Mouse (Mus musculus) hindbrain, embryonic 16.5 days (tissue): Measurements from ENCODE around the gene Narfl. TPM values are rescaled to one million over a fixed set of nuclear protein-coding genes. Genes with fewer than 3 reads are reported as not detected.

Experiments
- ATAC-seq: fragments of 200-750 bp; cut with Nextera tagmentation; 2 replicates; pipeline ENCODE4 v1.8.0; 2017; ENCODE audit warnings: moderate TSS enrichment, moderate library complexity
- H3K27ac ChIP-seq: fragments of 300-500 bp; sonication (generic); 2 replicates; pipeline ENCODE4 v1.5.1; 2014; ENCODE audit warnings: low read depth, mild to moderate bottlenecking, control low read depth, low read length, moderate library complexity
- H3K27me3 ChIP-seq: fragments of 300-500 bp; sonication (generic); replicated peaks from 2 replicates; pipeline ENCODE4 v1.6.1; 2014; ENCODE audit warnings: low read length; ENCODE audit not compliant: control insufficient read depth, insufficient read depth
- H3K36me3 ChIP-seq: fragments of 300-500 bp; sonication (generic); 2 replicates; pipeline ENCODE4 v1.6.1; 2014; ENCODE audit warnings: mild to moderate bottlenecking, low read length, moderate library complexity, mixed read lengths; ENCODE audit not compliant: control insufficient read depth, insufficient read depth
- H3K4me1 ChIP-seq: fragments of 300-500 bp; sonication (generic); 2 replicates; pipeline ENCODE4 v1.6.1; 2014; ENCODE audit warnings: low read depth, low read length; ENCODE audit not compliant: control insufficient read depth, insufficient read depth
- H3K4me2 ChIP-seq: fragments of 300-500 bp; sonication (generic); 2 replicates; pipeline ENCODE4 v1.6.1; 2014; ENCODE audit warnings: mild to moderate bottlenecking, low read length, control low read depth, moderate library complexity
- H3K4me3 ChIP-seq: fragments of 300-500 bp; sonication (generic); 2 replicates; pipeline ENCODE4 v1.5.1; 2014; ENCODE audit warnings: mild to moderate bottlenecking, low read length, control low read depth, moderate library complexity
- H3K9ac ChIP-seq: fragments of 300-500 bp; sonication (generic); 2 replicates; pipeline ENCODE4 v1.6.1; 2014; ENCODE audit warnings: low read depth, mild to moderate bottlenecking, control low read depth, low read length, moderate library complexity
- H3K9me3 ChIP-seq: fragments of 300-500 bp; sonication (generic); 2 replicates; pipeline ENCODE4 v1.6.1; 2014; ENCODE audit warnings: mild to moderate bottlenecking, low read length, moderate library complexity; ENCODE audit not compliant: control insufficient read depth
- WGBS: fragments of 180-500 bp; shearing (Covaris S2); extraction: QIAGEN DNeasy Blood & Tissue Kit; methylation state at CpG from one replicate; pipeline ENCODE4 v1.1.7; 2014; 5-methylcytosine and 5-hydroxymethylcytosine counted together
- polyA plus RNA-seq: library from polyadenylated mRNA; unstranded; fragments of >200 nt; fragmentation: Nextera tagmentation; extraction: Ambion mirVana; gene quantifications from 2 replicates; pipeline ENCODE4 v1.2.1, GENCODE M21; 2015

Gene Narfl
- polyA plus RNA-seq, result 29.9 and 30.4 TPM in 2 replicates

GRCm38 (mm10) chr17:25773549-25774120 is at the start of gene Narfl:
Gene Narfl (plus strand): TSS chr17:25773776.
- Histone ChIP-seq H3K4me1 (peaks cover 7% of the 10 kb centered on the region), H3K36me3 (no peaks in the 10 kb centered on the region), H3K9ac (peak within 1 kb of the TSS; percentile 75), H3K9me3 (no peaks in the 10 kb centered on the region), H3K4me3 (peak within 1 kb of the TSS; percentile 62), H3K4me2 (peak within 1 kb of the TSS; percentile 69), H3K27ac (no peak within 1 kb of the TSS), H3K27me3 (no peaks in the 10 kb centered on the region; the same call in 1 of the 2 replicates)
- ATAC-seq, result peak; percentile 89
- under 1% methylated on average over 37 of the region's 37 CpGs for WGBS

GRCm38 (mm10) chr17:25723919-25724318 is 49.7 kb upstream of the Narfl start:
- no peaks in the 10 kb centered on the region for H3K9me3 ChIP-seq
- H3K4me1 ChIP-seq, result peaks cover 17% of the 10 kb centered on the region
- no peak for ATAC-seq
- no peak overlapping the region for H3K9ac ChIP-seq
- no peaks in the 10 kb centered on the region; the same call in 1 of the 2 replicates for H3K36me3 ChIP-seq
- no peak overlapping the region for H3K27ac ChIP-seq
- H3K4me2 ChIP-seq, result no peak overlapping the region
- H3K4me3 ChIP-seq, result no peak overlapping the region
- no peaks in the 10 kb centered on the region for H3K27me3 ChIP-seq
- 87% methylated on average over 7 of the region's 7 CpGs for WGBS

- H3K36me3 ChIP-seq, result peaks cover 3% of the 10 kb centered on the region
- H3K4me3 ChIP-seq, result no peak overlapping the region
- 75% methylated on average over 6 of the region's 6 CpGs for WGBS
- H3K9me3 ChIP-seq, result no peaks in the 10 kb centered on the region
- no peak overlapping the region for H3K27ac ChIP-seq
- no peaks in the 10 kb centered on the region for H3K27me3 ChIP-seq
- H3K4me1 ChIP-seq, result peaks cover 18% of the 10 kb centered on the region
- no peak for ATAC-seq
- H3K4me2 ChIP-seq, result no peak overlapping the region
- H3K9ac ChIP-seq, result no peak overlapping the region
Measured at GRCm38 (mm10) chr17:25725264-25725663, 48.3 kb upstream of the Narfl start.

GRCm38 (mm10) chr17:25727265-25728008 is 46.1 kb upstream of the Narfl start, which contains the start of the genes Chtf18 and Rpusd1:
Gene Chtf18 (minus strand): TSS chr17:25727419.
Gene Rpusd1 (plus strand): TSS chr17:25727670.
- peaks cover 3% of the 10 kb centered on the region for H3K36me3 ChIP-seq
- WGBS, result under 1% methylated on average over 37 of the region's 37 CpGs
- H3K4me3 ChIP-seq, result peak within 1 kb of the TSS; percentile 73
- peaks cover 18% of the 10 kb centered on the region for H3K4me1 ChIP-seq
- peak within 1 kb of the TSS; percentile 98 for H3K4me2 ChIP-seq
- H3K9ac ChIP-seq, result peak within 1 kb of the TSS; percentile 87
- no peaks in the 10 kb centered on the region for H3K27me3 ChIP-seq
- peak within 1 kb of the TSS; percentile 58; the same call in 1 of the 2 replicates for H3K27ac ChIP-seq
- no peaks in the 10 kb centered on the region for H3K9me3 ChIP-seq
- peak; percentile 99 for ATAC-seq

DNA sequence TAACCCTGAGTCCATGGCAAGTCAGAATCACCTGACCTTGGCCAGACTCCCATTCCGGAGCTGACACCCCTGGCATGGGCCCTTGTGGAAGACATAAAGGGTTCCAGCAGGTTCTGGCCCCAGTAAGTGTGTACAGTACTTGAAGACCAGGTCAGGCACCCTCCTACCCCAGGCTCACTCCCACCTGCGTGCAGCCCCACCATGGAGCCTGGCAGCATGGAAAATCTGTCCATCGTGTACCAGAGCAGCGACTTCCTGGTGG is 45.6 kb upstream of the Narfl start:
- Histone ChIP-seq H3K4me1 (peaks cover 18% of the 10 kb centered on the region), H3K4me3 (peak overlapping the region; percentile 73), H3K9me3 (no peaks in the 10 kb centered on the region), H3K9ac (peak overlapping the region; percentile 87), H3K27me3 (no peaks in the 10 kb centered on the region), H3K36me3 (peaks cover 3% of the 10 kb centered on the region), H3K27ac (no peak overlapping the region), H3K4me2 (peak overlapping the region; percentile 98)
- 14% methylated on average over 4 of the region's 4 CpGs for WGBS
- no peak; the same call in 1 of the 2 replicates for ATAC-seq

DNA sequence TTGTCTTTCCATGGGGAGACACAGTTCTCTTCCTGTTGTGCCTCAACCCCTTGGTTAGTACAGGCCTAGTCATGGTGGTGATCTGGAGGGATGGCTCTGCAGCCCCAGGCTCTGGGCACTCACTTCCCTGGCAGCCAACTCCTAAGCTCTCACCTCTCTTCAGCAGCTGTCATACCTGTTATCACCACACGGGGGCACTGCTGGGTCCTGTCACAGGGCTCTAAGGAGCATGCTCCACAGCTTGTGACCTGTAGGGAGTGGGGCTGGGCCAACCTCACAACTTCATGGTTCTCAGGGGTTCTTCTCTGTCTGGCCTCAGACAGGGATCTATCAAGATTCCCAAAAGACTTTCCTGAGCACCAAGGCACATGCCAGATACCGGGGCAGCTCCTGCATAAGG is 41.5 kb upstream of the Narfl start:
- WGBS, result 15% methylated on average over 2 of the region's 2 CpGs
- Histone ChIP-seq H3K9ac (no peak overlapping the region), H3K4me2 (no peak overlapping the region), H3K4me1 (peaks cover 12% of the 10 kb centered on the region), H3K9me3 (no peaks in the 10 kb centered on the region), H3K27ac (no peak overlapping the region), H3K27me3 (no peaks in the 10 kb centered on the region), H3K4me3 (no peak overlapping the region), H3K36me3 (peaks cover 3% of the 10 kb centered on the region)
- ATAC-seq, result no peak

DNA sequence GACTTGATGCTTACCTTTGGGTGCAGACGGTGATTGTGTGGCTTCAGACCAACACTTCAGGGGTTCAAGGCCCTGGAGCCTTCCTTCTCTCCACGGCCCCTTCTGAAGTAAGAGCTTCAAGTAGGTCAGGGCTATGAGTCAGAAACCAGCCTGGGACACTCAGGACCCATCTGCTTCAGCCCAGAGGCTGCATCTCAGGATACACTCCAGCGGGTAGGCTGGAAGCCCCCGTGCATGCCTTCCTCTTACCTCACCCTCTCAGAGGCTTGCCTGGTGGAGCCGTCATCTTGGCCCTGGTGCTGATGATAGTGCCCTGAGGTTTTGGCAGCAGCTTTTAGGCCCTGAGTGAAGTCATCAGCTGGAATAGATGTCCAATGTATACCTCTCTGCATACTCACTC is 38.3 kb upstream of the Narfl start:
- ATAC-seq, result no peak
- H3K4me2 ChIP-seq, result no peak overlapping the region
- WGBS, result 88% methylated on average over 5 of the region's 5 CpGs
- no peaks in the 10 kb centered on the region for H3K4me1 ChIP-seq
- no peak overlapping the region for H3K4me3 ChIP-seq
- H3K36me3 ChIP-seq, result no peaks in the 10 kb centered on the region
- H3K9me3 ChIP-seq, result no peaks in the 10 kb centered on the region
- H3K9ac ChIP-seq, result no peak overlapping the region
- no peaks in the 10 kb centered on the region for H3K27me3 ChIP-seq
- H3K27ac ChIP-seq, result no peak overlapping the region

DNA sequence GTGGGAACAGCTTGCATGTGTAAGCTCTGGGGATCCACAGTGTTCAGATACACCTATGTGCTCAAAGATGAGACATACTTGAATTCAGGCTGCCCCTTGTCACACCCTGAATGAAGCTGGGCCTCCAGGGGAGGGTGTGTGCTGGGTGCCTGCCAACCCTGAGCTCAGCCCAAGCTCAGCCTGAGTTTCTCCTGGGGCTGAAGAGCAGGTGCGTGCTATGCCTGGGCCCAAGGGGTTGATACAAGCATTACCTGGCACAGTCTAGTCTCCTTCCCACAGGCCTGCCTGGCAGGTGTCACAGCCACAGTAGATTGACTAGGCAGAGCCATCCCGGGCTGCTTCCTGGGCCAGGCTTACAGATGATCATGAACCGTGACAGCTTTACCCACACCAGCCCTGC is 37.8 kb upstream of the Narfl start, which contains the start of gene Mslnl:
Gene Mslnl (plus strand): TSS at position 298 of the 400 bp plus-strand sequence.
- H3K27me3 ChIP-seq, result no peaks in the 10 kb centered on the region
- ATAC-seq, result no peak
- 67% methylated on average over 3 of the region's 3 CpGs for WGBS
- no peak within 1 kb of the TSS for H3K9ac ChIP-seq
- H3K4me3 ChIP-seq, result no peak within 1 kb of the TSS
- no peak within 1 kb of the TSS for H3K4me2 ChIP-seq
- H3K27ac ChIP-seq, result no peak within 1 kb of the TSS
- no peaks in the 10 kb centered on the region for H3K4me1 ChIP-seq
- H3K36me3 ChIP-seq, result no peaks in the 10 kb centered on the region
- no peaks in the 10 kb centered on the region for H3K9me3 ChIP-seq

DNA sequence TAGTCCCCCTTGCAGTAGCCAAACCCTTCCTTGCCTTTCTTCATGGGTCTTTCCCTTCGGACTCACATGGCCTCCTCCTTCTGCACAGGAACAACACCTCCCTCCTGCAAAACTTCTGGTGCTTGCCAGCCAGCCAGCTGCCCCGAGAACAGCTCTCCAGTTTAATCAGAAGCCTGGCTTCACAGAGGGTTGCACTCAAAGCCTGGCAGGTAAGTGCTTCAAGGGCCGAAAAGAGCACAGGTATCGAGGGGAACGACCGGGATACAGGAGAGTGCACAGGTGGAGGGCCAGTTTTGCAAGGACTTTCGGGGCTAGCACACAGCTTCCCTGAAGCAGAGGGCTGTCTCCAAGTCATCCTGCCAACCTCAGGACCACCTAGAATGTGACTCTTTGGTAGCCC is 34.7 kb upstream of the Narfl start:
- Histone ChIP-seq H3K4me3 (no peak overlapping the region), H3K9ac (no peak overlapping the region), H3K4me1 (no peaks in the 10 kb centered on the region), H3K27ac (no peak overlapping the region), H3K27me3 (no peaks in the 10 kb centered on the region), H3K9me3 (no peaks in the 10 kb centered on the region), H3K4me2 (no peak overlapping the region), H3K36me3 (no peaks in the 10 kb centered on the region)
- no peak for ATAC-seq
- 83% methylated on average over 7 of the region's 7 CpGs for WGBS
